Mouse (Mus musculus) adrenal gland, adult (tissue): Measurements from ENCODE around the gene Olfr815.
"Not testable (repeated sequence)": the region's sequence is repeated elsewhere in the genome, so short reads cannot be mapped to it uniquely, and the experiment has no call there.

Experiments
- DNase-seq, 2 experiments: peaks; one replicate each; pipeline ENCODE4 v3.0.0; 2022 to 2023; ENCODE audit warnings: low spot score in 1 of 2; ENCODE audit not compliant: inconsistent age in 2 of 2

Gene Olfr815

DNA sequence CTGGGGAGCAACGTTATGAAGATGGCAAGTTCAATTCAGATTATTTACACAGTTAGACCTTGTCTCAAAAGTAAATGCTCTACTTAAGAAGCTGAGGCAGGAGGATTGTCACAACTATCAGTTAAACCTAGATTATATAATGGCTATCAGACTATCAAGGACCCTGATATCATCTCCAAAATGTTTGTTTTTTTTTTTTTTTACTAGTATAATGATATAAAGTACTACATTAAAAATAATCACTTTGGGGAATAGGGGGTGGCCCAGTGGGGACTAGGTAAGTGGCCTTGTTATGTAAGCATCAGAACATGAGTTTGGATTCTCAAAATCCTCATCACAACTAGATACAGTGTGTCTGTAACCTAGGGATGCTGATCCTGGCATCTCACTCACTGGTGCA is at the start of gene Olfr815:
TSS of gene Olfr815 (minus strand) at position 101 of the 400 bp plus-strand sequence.
- DNase-seq: not testable (repeated sequence)

DNA sequence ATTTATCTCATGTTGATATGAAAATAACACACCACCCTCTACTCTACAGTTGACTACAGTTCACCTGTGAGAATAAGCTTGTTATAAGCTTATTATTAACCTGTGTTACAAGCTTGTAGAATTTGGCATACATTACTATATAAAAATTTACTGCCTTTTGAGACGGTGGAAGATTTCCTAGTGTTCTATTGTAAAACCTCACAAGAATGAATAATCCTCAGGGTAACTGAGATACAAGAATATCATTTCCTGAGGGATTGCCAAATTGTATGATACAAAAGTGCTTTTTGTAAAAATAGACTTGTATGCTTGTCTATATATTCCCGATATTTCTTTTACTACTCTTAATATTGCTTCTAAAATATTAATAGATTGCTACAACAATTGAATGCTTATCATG is 43.3 kb upstream of the Olfr815 start, which contains the start of gene Olfr818:
TSS of gene Olfr818 (minus strand) at position 101 of the 400 bp plus-strand sequence.
- DNase-seq: no peak

DNA sequence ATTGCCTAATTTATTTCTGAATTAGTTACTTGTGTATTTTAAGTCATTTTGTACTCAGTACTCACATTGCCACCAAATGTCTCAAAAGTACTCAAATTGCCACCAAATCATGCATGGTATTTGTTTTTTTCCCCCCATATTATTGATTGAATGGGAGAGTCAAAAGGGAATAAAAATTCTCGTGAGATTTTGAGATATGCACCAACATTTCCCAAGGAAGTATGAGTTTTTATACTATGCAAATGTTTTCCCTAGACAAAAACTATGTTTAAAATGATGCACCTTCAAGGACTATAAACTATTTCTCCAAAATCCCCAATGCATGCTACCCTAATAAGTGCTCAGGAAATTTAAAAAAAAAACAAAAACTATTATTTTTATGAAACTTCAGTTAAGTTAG is 9.8 kb upstream of the Olfr815 start, which contains the start of gene Olfr816:
TSS of gene Olfr816 (minus strand) at position 101 of the 400 bp plus-strand sequence.
- no peak for DNase-seq

DNA sequence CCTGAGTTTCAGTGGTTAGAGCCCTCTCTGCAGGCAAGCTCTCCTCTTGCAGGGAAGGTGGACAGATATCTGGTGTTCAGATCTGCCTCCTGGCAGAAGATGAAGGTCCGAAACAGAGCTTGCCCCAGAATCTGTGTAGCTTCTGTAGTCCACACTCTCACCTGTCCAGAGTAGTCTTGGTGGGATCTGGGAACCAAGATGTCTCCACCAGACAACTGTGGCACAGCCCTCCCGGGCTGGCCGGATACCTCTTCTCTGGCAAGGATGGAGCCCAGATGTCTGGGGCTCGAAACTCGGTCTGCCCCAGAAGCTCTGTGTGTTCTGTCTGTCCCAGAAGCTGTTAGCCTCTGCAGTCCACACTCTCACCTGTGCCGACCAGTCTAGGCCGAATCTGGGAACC is 19.7 kb downstream of the Olfr815 start:
- DNase-seq: no peak

DNA sequence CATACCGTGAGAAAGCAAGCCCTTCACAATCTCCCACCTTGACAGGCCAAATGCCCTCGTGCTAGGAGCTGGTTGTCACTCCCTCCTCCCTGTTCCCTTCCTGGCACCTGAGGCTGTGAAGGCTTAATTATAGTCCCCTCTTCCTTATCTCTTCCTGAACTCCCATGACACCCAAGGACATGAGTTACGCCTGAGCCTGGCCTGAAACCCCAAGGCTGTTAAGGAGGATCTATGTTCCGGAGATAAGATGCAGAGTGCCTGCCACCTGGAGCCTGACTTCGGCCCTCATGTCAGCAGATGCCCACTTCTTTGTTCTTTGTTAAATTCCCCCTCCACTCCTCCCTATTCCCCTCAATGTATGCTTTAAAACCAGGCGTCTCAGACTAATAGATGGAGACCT is 20.2 kb downstream of the Olfr815 start:
- DNase-seq: not testable (repeated sequence)

DNA sequence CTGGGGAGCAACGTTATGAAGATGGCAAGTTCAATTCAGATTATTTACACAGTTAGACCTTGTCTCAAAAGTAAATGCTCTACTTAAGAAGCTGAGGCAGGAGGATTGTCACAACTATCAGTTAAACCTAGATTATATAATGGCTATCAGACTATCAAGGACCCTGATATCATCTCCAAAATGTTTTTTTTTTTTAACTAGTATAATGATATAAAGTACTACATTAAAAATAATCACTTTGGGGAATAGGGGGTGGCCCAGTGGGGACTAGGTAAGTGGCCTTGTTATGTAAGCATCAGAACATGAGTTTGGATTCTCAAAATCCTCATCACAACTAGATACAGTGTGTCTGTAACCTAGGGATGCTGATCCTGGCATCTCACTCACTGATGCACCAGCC is 25.9 kb downstream of the Olfr815 start, which contains the start of gene Olfr814:
TSS of gene Olfr814 (minus strand) at position 101 of the 400 bp plus-strand sequence.
- DNase-seq: not testable (repeated sequence)

DNA sequence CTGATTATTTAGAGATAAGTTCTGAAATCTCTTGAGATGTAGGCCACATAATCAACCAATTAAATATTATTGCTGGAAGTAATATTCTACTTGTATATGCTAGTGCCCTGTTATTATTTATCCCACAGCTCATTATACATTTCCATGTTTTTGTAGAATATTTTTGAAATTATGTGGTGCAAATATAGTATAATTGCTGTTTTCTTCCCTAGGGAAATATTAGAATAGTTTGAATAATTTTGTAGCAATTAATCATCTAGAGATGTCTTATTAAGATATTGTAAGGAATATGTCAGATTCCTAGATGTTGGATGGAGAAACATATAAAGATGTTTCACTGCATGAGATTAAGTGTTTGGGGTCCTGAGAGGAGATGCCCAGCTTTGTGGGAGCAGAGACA is 50.6 kb downstream of the Olfr815 start, which contains the start of gene Olfr813:
TSS of gene Olfr813 (plus strand) at position 301 of the 400 bp plus-strand sequence.
- no peak for DNase-seq
